Mouse (Mus musculus) gastrocnemius, postnatal 25 days (tissue): ENCODE measurements at regions not wholly inside any gene's neighbourhood (a gene's known extent, or its start where the extent isn't known, plus 50 kb on each side); places are given as distances from the start of the nearest gene placed in this dataset.
A peak's percentile ranks its signal among the peaks of the same experiment; 100 is the strongest.

Experiments
- DNase-seq: peaks from one replicate; pipeline ENCODE4 v3.0.0; 2022

DNA sequence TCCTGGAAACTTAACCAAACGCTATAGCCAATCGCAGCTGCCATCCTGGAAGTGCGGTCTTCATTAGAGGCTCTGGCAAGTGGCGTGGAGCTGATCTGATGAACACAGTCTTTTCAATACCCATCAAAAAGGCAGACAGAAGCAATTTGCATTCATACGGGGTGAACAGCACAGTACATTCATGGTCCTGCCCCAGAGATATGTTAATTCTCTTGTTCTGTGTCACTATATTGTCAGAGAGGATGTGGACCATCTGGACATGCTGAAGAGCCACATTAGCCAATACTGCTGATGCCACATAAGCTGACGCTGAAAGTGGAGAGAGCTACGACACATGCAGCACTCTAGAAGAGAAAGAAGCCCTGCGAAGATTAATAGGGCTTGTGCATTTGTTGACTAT lies 267.6 kb downstream of the Pmp22 start:
- no peak for DNase-seq

DNA sequence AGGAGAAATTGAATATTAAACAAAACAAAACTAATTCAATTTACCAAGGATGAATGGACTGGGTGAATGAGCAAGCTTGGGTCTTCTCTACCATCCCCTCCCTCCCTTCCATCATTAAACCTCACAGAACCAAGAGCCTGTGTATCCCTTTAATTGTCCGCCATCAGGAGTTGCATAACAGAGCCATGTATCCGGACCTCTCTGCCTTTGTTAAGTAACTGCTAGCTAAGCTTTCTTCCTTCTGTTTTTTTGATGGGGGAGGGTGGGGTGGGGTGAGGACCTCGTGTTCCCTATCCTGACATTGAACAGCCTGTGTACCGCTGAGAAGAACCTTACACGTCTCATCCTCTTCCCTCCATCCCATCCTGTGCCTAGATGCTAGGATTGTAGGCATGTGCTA lies 274.0 kb downstream of the Pmp22 start:
- no peak for DNase-seq

DNA sequence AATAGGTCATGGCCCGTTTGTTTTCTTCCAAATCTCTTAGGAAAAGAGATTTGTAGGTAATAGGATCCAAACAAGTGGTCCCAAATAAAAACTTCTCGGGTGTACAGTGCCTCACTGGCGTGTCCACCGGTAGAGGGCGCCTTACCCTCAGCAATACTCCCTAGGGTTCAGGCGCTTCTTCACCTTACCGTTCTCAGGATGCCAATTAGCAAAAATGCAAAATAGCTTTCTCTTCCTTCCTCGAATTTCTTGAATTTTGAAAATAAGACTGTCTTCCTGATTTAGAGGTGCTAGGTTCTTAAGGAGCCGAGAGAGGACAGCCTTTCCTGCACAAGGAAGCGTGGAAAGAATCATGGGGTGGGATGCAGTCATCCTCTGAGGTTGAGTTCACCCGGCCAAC lies 275.9 kb downstream of the Pmp22 start:
- DNase-seq = peak; percentile 10

DNA sequence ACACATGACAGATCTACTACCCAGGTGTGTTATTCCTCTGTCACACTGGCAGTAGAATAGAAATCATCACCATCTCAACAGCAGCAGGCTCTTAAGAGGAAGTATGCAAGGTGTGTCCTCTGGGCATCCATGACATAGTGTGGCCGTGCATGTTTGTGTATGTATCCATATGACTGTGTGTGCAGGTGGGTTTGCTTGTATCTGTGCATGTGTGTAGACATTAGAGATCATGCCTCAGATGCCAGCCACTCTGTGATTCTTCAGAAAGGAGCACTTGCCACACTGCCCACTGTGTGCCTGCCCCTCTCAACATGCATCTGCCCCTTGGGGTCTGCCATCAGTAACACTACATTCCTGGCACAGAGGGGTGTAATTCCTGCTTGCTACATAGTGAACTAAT lies 280.6 kb downstream of the Pmp22 start:
- no peak for DNase-seq

DNA sequence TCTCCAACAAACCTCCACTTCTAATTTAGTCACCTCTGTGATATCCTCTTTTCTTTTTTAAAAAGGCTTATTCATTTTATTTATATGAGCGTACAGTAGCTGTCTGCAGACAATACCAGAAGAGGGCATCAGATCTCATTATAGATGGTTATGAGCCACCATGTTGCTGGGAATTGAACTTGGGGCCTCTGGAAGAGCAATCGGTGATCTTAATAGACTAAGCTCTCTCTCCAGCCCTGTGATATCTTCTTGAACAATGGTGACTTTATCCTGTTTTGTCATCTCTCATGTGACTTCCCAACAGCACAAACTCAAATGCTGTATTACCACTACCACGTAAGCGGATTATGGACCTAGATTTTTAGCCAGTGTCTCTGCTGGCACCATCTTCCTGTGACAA lies 282.1 kb downstream of the Pmp22 start:
- DNase-seq = no peak

DNA sequence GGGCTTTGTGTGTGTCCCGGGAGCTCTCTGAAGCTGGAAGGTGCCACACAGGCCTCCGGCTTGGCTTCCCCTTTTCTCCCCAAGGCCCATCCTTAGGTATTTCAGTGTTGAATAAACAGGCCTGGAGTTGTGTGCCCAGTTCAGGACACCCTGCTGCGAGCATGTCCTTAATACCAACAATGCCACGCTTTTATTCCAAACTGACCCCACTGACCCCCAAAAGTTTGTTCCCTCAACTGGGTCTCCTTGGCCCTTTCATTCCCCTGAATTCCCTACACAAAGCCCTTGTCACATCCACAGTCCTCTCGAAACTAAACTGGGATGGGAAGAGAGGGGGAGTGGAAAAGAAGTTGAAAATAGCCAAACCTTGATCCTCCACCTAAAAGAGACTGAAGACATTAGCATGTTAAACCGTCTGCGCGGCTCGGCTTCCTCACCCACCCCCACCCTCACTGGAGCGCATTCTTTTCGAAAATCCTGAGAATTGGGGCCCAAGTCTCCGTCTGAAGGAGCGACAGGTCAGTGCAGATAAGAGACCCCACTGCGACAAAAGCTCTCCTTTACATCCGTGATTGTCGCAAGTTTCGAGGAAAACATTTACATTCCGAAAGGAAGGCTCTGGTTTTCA lies 283.7 kb downstream of the Pmp22 start:
- no peak for DNase-seq

DNA sequence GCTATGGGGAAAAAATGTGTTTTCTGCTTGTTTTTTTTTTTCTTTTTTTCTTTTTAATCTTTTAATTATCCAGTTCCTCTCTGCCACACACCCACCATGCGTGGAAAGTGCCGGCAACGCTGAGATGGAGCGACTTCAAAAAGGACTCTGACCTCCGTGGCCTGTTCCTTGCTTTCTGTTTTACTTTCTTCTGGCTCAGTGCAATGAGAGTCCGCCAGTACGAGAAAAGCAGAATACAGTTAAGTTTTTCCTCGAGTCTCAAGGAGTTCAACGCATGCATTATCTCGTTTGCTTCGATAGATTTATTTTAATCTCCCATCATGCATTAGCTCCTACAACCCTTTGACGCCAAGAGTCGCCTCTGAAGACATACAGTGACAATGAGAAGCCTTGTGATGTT lies 284.3 kb downstream of the Pmp22 start:
- DNase-seq = no peak

DNA sequence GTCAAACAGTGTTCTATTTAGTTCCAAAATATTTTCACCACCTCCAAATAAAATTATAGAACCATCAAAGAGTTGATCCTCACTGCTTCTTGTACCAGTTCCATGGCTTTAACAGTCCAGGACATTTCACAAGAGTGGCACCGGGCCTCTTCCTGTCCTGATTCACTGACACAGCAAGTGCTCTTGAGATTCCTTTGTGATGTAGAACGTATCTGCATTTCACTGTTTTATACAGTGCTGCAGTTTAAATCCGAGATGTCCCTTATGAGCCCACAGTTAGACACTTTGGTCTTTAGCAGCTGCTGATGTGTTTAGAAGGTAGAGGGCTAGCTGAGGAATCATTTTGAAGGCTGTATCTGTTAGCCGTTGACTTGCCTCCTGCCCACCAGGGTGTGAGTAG lies 284.8 kb downstream of the Pmp22 start:
- DNase-seq = no peak

DNA sequence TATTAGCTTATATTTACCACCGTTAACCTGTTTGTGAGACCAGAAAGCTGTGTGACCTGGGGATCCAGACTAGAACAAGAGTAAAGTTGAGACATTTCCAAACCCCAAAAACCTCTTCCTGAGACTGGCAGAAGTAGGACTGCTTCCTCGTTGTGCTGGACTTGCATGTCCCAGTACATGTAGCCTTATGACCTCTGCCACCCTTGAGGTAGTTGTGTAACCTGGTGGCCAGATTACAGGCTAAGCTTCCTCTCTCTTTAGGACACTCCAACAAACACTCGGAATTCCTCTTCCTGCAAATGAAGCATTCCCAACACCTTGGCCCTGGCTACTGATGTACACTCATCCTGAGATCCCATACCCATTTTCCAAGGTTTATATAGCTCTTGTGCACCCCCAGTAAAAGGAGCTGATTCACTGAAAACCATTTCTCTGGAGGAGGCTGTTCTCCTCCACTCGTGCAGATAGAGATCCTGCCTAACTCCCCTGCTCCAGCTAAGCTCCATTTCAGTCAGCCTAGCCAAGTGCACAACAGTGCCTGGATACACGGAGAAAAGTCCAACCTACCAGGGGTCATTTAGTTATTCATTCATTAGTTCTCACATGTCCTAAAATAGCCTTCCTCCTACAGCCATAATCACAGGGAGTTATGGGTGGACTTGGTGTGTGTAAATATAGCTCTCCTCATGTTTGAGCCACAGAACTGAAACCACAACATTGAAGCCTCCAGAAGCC lies 289.4 kb downstream of the Pmp22 start:
- DNase-seq = no peak

DNA sequence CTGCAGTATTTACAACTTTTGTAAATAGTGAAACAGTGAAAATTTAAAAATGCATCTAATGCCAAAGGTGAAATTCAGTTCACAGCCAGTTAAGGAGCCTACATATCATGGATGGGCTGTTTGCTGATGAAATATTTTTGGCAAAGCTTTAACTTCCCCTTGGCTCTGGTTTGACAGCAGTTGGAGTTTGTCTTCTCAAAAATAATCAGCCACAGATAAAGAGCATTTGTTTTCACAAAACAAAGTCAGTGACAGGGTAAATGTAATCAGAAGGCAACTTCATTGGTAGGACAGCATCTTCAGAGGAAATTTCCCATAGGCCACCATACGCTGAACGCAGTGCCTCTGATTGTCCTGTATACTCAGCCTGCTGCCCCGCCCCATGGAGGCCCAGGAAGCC lies 291.6 kb downstream of the Pmp22 start:
- no peak for DNase-seq

DNA sequence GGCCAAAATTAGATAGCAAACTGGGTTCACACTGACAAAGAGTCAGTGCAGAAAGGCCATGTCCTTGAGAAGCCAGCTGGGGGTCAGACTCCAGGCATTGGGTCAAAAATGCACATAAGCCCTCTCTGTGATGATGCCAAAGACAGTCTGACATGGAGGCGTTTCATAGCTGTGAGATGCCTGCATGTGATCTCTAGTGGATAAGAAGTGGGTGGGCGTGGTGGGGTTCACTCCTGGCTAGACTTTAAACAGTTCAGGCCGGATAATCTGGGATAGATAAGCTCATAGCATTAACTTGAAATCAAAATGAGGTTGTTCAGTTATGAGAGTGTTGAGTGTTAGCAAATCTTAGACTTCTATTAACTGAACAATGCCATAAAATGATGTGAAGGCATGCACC lies 293.3 kb downstream of the Pmp22 start:
- DNase-seq = no peak

DNA sequence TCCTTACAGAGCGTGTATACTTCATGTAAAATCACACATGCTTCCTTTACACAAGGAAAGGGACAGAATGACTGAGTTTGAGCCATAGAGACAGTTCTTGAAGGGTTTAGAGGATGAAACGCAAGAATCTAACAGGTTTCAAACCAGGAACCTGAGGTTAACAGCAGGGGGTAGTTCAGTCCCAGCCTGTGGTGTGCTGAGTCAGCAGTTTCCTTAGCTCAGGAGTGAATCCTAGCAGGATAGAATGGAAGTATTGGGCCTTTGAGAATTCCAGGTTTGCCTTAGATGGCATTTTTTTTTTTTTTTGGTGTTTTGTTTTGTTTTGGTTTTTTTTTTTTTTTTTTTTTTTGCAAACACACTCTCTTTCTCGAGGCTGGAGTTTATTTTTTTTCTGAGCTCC lies 295.5 kb downstream of the Pmp22 start:
- no peak for DNase-seq

DNA sequence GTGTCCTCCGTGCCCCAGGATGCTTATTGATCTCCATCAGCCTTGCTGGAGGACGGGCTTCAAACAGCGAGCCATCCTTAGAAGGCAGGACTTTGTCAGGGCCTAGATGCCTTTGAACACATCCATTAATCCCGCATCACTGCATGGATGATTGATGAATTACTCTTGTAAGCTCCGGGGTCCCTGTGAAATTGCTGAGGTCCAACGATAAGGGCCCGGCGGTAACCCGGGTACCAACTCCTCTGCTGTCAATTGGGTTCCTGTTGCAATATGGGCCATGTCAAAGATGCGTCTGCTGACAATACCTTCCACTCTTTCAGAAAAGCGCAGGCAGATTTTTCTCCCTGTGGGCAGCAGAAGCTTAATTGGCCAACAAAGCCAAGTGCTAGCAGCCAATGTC lies 297.0 kb downstream of the Pmp22 start:
- no peak for DNase-seq

DNA sequence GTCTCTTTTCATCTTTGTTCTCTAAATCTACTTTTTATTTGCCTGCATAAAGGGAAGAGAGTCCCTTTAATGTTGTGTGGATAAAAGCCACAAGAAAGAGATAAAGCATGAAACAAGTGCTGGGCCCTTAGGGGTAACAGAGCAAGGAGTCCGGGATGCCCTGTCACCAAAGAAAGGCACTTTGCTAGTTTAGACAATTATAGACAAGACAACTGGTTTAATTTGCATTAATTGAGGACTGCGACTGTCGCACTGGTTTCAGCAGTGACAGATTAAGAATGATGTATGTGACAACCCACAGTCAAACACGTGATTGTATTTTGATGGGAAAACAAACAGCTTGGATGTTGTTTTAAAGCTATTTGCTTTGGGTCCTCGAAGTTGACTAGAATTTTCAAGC lies 325.0 kb downstream of the Pmp22 start:
- no peak for DNase-seq

DNA sequence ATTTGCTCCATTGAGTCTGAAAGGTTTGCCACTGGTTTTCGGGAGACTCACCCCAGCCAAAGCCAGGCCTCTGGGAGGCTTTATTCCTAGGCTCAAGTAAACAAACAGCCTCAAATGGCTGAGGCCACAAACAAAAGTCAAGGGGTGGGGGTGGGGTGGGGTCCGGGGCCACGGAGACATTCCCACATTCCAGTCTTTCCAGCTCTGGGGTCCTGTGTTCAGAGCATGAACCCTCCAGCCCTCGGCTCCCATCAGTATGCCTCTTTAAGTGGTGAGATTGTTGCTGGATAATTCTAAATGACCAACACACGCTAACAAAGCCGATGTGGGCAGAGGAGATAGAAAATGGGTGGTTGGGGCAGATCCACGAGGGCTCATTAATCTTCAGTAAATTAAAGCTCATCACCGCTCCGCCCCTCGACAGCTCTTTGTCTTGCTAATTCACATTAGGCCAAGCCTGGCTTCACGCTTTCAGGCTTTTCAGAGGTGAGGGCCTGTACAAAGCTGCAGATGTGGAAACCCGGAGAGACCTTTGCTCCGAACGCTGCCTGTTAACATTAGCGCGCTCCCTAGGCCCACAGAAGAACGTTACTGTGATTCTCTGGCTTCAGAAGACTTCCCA lies 326.2 kb downstream of the Pmp22 start:
- no peak for DNase-seq

DNA sequence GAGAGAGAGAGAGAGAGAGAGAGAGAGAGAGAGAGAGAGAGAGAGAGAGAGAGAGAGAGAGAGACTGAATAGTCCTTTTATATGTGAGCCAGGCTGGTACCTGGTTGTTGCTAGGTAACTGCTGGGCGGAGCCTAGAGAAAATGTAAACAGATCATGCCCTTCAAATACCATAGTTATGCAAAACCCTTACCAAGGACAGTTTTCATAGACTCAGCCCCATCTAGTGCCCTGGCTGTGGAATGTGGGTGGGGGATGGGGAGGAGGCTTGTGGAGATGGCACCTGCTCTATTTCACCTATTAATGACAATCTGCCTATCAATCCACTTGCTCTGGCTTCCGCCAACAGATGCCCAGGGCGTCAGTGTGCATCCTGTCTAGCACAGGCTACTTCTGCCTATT lies 327.6 kb downstream of the Pmp22 start:
- DNase-seq = no peak

DNA sequence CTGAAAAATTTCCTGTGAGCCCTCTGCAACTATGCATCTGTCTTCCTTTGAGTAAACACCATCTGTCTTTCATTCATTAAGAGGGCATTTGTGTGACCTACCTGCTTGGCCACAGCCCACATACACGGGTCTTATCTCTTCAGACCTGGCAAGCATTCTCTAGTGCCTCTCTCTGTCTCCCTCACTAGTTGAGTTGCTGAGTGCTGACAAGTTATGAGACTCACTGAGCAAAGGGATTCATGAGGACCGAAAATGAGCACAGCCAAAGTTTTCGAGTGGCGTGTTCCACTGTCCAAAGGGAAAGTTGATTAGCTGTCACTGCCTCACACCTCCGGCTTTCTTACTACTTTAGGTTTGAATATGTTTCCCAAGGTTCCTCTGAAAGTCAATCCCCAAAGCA lies 328.5 kb downstream of the Pmp22 start:
- no peak for DNase-seq

DNA sequence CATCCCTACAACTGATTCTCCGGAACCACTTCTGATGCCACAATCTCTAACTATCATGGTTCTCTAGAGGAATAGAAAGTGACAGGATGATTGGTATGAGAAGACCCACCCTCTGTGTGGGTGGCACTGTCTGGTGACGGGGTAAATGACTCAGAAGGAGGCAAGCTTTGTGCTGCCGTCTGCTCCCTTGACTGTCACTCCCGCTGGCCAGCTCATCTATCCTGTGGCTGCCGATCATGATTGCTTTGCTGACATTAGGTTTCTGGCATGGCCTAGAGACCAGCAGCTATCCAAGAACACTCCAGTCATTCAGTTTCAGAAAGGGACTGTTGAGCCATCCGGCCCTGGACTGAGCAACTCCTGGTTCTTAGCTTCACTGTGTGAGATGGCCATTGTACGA lies 331.4 kb downstream of the Pmp22 start:
- DNase-seq = no peak

DNA sequence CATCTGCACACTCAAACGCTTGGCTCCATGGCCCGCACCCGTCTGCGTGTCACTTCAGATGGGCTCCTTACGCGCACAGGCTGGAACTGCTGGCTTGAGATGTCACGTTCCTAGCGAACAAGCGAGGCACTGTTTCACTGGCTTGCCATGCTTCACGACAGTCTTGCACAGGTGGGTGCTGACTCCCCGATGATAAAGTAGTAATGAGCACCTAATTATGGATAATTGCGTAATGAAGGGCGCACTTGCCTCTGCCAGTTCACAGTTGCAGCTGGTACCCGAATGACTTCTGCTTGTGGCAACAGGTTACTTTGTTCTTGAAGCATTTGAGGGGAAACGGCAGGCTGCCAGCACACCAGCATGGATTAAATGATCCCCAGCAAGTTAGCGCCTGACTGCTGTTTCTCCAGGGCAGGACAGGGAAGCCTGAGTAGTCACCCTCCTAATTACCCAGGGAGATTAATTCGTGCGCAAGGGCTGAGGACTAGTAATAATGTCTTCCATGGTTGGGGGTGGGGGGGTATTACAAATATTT lies 335.1 kb downstream of the Pmp22 start:
- no peak for DNase-seq

DNA sequence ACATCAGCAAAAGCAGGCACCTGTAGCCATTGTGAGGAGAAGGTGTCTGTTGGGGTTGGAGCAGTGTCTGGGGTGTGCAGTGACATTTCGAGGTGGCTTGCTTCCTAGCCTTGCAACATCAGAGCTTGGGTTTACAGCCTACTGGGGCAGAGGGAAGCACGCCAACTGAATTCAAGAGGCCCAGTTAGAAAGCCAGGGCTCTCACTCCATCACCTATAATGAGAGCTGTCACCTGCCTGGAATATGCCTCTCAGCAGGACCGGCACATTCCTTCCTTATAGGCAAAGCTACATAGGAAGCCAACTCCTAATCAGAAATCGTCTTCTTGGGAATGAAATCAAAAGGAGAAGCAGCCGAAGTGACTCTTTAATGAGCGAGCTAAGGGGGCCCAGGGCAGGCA lies 337.2 kb downstream of the Pmp22 start:
- no peak for DNase-seq

DNA sequence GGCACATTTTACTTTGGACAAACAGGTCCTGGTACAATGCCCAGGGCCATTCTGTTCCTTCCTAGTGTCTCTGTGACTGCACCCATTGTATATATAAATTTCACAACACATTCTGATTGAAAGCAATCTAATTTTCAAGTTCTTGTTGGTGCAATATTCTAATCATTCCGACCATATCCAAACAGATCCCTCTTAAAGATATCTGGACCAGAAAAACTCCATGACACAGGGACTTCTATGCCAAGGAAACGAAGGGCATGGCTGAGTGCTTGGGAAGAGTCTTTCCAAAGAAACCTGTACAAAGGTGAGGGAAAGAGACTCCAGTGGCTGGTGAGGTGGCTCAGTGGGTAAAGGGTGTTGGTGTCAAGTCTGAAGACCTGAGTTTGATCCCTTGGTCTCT lies 337.8 kb downstream of the Pmp22 start:
- DNase-seq = no peak

DNA sequence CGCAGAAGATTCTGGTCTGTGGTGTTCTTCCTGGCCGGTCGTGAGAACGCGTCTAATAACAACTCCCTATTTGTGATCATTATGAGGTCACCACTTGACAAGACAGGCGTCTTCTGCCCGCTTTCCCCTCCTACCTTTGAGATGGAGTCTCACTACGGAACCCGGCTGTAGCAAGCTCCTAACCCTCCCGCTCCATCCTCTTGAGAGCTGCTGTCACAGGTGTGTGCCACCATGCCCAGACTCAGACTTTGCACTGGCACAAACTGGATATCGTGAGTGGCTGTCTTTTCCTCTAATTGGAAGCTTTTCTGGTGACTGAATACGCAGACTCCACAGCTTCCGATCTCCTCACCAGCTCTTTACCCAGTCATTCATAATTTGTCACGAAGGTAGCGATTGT lies 346.0 kb downstream of the Pmp22 start:
- no peak for DNase-seq

DNA sequence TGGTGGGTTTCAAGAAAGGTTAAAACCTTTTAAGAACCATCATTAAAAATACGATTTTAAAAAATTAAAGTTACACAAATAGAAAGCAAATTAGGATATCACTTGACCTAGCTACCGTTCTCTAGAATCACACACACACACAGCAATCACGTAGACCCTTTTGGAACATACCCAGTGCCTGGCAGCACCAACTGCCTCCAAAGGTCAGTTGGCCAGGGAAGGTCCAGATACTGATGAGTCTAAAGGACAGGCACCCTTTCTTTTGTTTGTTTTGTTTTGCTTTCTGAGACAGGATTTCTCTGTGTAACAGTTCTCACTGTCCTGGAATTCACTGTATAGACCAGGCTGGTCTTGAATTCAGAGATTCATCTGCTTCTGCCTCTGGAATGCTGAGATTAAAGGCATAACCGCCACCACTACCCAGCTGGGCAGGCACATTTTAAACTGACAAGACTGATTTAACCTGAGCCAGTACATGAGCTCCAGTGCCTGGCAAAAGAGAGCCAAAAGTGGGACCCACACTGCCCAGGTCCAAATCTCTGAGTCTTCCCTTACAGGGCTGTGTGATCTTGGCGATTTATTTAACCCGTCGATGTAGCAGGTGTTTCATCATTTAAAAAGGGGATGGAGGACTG lies 353.0 kb downstream of the Pmp22 start:
- DNase-seq = no peak
